Mouse (Mus musculus): Measurements from ENCODE around the gene Omg. TPM values are rescaled to one million over a fixed set of nuclear protein-coding genes. Genes with fewer than 3 reads are reported as not detected.

The Omg gene
- 0.32 and 0.56 TPM in 2 replicates for polyA plus RNA-seq (2014; fragmentation: Nextera tagmentation; extraction: Ambion mirVana)

GRCm38 (mm10) chr11:79503845-79504244 is at the start of gene Omg:
Gene Omg (minus strand): TSS chr11:79504084.
- H3K9ac ChIP-seq (ENCODE audit: low read depth, low read length) = no peak within 1 kb of the TSS
- 0 out of 2 replicates have a peak, but pooled peaks cover 3% of the 10 kb centered on the region for H3K36me3 ChIP-seq (ENCODE audit: control insufficient read depth, insufficient read depth, low read length)
- ATAC-seq (ENCODE audit: low read depth) = no peak
- H3K27me3 ChIP-seq (replicated peaks; ENCODE audit: control insufficient read depth, insufficient read depth, low read length) = no peaks in the 10 kb centered on the region
- no peak for DNase-seq (ENCODE audit: low spot score)
- 57% methylated on average over 8 of the region's 8 CpGs for WGBS
- H3K9me3 ChIP-seq (ENCODE audit: control insufficient read depth, low read length) = no peaks in the 10 kb centered on the region
- H3K27ac ChIP-seq (replicated peaks; ENCODE audit: low read depth, low read length) = no peak within 1 kb of the TSS
- H3K4me3 ChIP-seq (ENCODE audit: low read depth, low read length) = no peak within 1 kb of the TSS
- no peak within 1 kb of the TSS for H3K4me2 ChIP-seq (ENCODE audit: low read depth, low read length)
- no peaks in the 10 kb centered on the region for H3K4me1 ChIP-seq (ENCODE audit: control insufficient read depth, insufficient read depth, low read length)

DNA sequence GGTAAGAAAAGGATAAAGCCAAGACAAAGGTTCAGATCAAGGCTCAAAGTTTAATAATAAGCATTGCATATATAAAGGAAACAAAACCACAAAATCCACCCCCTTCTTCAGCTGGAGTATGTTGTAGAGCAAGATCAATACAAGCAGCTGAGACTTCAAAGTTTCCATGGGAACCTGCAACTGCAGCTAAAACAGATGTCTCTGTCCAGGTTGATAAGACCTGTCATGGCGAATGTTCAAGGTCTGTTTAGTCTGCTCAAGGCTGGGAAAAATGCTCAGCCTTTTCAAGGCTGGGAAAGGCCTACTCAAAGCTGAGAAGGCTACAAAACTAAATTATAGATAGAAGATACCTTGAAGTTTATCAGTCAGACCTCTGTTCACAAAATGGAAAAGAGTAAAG is 48.7 kb upstream of the Omg start:
- Histone ChIP-seq H3K9me3 (ENCODE audit: control insufficient read depth, low read length) (no peaks in the 10 kb centered on the region), H3K4me2 (ENCODE audit: low read depth, low read length) (no peak overlapping the region), H3K4me1 (ENCODE audit: control insufficient read depth, insufficient read depth, low read length) (no peaks in the 10 kb centered on the region), H3K4me3 (ENCODE audit: low read depth, low read length) (no peak overlapping the region), H3K36me3 (ENCODE audit: control insufficient read depth, insufficient read depth, low read length) (peaks cover 91% of the 10 kb centered on the region), H3K27ac (replicated peaks; ENCODE audit: low read depth, low read length) (no peak overlapping the region), H3K27me3 (replicated peaks; ENCODE audit: control insufficient read depth, insufficient read depth, low read length) (no peaks in the 10 kb centered on the region), H3K9ac (ENCODE audit: low read depth, low read length) (no peak overlapping the region; the same call in 1 of the 2 replicates)
- 70% methylated on average over 1 of the region's 1 CpGs for WGBS
- ATAC-seq (ENCODE audit: low read depth) = no peak
- DNase-seq (ENCODE audit: low spot score) = no peak

DNA sequence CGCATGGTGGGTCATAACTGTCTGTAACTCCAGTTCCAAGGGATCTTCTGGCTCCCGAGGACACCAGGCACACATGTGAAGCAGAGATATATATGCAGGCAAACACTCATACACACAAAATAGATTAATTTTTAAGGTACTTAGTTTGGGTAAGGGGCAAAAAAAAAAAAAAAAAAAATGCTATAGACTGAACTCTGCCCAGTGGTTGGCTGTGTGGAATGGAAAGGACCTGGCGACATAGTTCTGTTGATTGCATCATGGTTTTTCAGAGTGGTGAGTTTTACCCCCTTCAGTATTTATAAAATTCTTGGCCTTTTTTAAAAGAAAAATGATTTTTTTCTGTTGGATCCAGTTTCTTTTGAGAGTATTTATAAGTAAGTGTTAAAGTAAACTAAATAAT is 32.4 kb upstream of the Omg start:
- Histone ChIP-seq H3K27me3 (replicated peaks; ENCODE audit: control insufficient read depth, insufficient read depth, low read length) (no peaks in the 10 kb centered on the region), H3K4me1 (ENCODE audit: control insufficient read depth, insufficient read depth, low read length) (peaks cover 10% of the 10 kb centered on the region), H3K4me2 (ENCODE audit: low read depth, low read length) (no peak overlapping the region), H3K9ac (ENCODE audit: low read depth, low read length) (no peak overlapping the region), H3K9me3 (ENCODE audit: control insufficient read depth, low read length) (no peaks in the 10 kb centered on the region), H3K36me3 (ENCODE audit: control insufficient read depth, insufficient read depth, low read length) (peaks cover 52% of the 10 kb centered on the region), H3K27ac (replicated peaks; ENCODE audit: low read depth, low read length) (no peak overlapping the region), H3K4me3 (ENCODE audit: low read depth, low read length) (no peak overlapping the region)
- 93% methylated on average over 3 of the region's 3 CpGs for whole genome bisulfite sequencing
- DNase-seq (ENCODE audit: low spot score) (no peak), ATAC-seq (ENCODE audit: low read depth) (no peak)

DNA sequence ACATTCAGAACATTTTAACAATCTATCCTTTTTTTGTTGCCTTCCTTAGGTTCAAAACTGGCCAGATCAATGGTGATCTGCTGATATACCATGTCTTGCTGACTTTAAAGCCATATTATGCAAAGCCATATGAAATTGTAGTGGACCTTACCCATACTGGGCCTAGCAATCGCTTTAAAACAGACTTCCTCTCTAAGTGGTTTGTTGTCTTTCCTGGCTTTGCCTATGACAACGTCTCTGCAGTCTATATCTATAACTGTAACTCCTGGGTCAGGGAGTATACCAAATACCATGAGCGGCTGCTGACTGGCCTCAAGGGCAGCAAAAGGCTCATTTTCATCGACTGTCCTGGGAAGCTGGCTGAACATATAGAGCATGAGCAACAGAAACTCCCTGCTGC is 31.7 kb upstream of the Omg start:
- WGBS = 87% methylated on average over 4 of the region's 4 CpGs
- Histone ChIP-seq H3K36me3 (ENCODE audit: control insufficient read depth, insufficient read depth, low read length) (peaks cover 48% of the 10 kb centered on the region), H3K27me3 (replicated peaks; ENCODE audit: control insufficient read depth, insufficient read depth, low read length) (no peaks in the 10 kb centered on the region), H3K4me1 (ENCODE audit: control insufficient read depth, insufficient read depth, low read length) (peaks cover 10% of the 10 kb centered on the region), H3K4me3 (ENCODE audit: low read depth, low read length) (no peak overlapping the region), H3K4me2 (ENCODE audit: low read depth, low read length) (no peak overlapping the region), H3K9ac (ENCODE audit: low read depth, low read length) (no peak overlapping the region), H3K27ac (replicated peaks; ENCODE audit: low read depth, low read length) (no peak overlapping the region), H3K9me3 (ENCODE audit: control insufficient read depth, low read length) (no peaks in the 10 kb centered on the region)
- no peak for ATAC-seq (ENCODE audit: low read depth)
- DNase-seq (ENCODE audit: low spot score) = no peak

DNA sequence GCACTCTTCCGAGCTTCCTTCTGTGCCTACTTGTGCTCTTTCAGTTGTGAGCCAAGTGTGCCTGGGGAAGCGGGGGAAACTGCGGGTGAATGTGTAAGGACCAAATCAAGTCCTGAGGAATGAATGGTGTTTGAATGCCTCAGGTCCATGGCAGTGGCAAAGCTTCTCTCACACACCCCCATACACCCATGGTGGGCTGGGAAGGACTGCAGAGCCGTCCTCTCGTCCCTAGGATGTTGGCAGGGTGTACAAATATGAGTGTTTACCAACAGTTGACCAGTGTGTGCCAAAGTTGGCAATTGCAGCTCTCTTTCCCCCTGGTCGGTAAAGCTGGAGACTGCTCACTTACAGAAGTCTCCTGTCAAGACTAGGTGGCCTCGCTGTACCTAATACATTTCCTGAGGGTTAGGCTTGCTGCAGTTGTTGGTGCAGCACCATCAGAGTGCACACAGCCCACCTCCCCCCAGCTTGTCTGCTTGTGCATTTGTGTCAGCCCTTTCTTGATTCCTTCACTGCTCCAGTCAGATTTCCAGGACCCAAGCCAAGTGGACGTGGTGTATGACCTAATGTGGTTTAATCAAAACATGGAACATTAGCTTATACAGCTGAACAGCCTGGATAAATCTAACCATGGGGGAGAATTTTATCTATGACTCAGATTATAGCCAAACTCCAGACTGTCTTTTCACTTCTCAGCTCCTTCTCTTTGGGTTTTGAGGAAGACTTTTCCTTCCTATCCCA is 30.2 kb upstream of the Omg start:
- Histone ChIP-seq H3K36me3 (ENCODE audit: control insufficient read depth, insufficient read depth, low read length) (peaks cover 42% of the 10 kb centered on the region), H3K4me1 (ENCODE audit: control insufficient read depth, insufficient read depth, low read length) (peaks cover 10% of the 10 kb centered on the region), H3K4me2 (ENCODE audit: low read depth, low read length) (no peak overlapping the region), H3K27me3 (replicated peaks; ENCODE audit: control insufficient read depth, insufficient read depth, low read length) (no peaks in the 10 kb centered on the region), H3K4me3 (ENCODE audit: low read depth, low read length) (no peak overlapping the region), H3K9ac (ENCODE audit: low read depth, low read length) (no peak overlapping the region), H3K9me3 (ENCODE audit: control insufficient read depth, low read length) (no peaks in the 10 kb centered on the region), H3K27ac (replicated peaks; ENCODE audit: low read depth, low read length) (peak overlapping the region; percentile 46; the same call in 1 of the 2 replicates)
- 72% methylated on average over 8 of the region's 8 CpGs for WGBS
- peak; percentile 65 for ATAC-seq (ENCODE audit: low read depth)
- peak; percentile 80 for DNase-seq (ENCODE audit: low spot score)

GRCm38 (mm10) chr11:79533311-79533710 is 29.4 kb upstream of the Omg start:
- Histone ChIP-seq H3K9ac (ENCODE audit: low read depth, low read length) (no peak overlapping the region), H3K27ac (replicated peaks; ENCODE audit: low read depth, low read length) (no peak overlapping the region), H3K4me3 (ENCODE audit: low read depth, low read length) (no peak overlapping the region), H3K4me1 (ENCODE audit: control insufficient read depth, insufficient read depth, low read length) (peaks cover 10% of the 10 kb centered on the region), H3K27me3 (replicated peaks; ENCODE audit: control insufficient read depth, insufficient read depth, low read length) (no peaks in the 10 kb centered on the region), H3K4me2 (ENCODE audit: low read depth, low read length) (no peak overlapping the region), H3K9me3 (ENCODE audit: control insufficient read depth, low read length) (no peaks in the 10 kb centered on the region), H3K36me3 (ENCODE audit: control insufficient read depth, insufficient read depth, low read length) (peaks cover 46% of the 10 kb centered on the region)
- no peak for ATAC-seq (ENCODE audit: low read depth)
- WGBS = 81% methylated on average over 6 of the region's 6 CpGs
- no peak for DNase-seq (ENCODE audit: low spot score)

DNA sequence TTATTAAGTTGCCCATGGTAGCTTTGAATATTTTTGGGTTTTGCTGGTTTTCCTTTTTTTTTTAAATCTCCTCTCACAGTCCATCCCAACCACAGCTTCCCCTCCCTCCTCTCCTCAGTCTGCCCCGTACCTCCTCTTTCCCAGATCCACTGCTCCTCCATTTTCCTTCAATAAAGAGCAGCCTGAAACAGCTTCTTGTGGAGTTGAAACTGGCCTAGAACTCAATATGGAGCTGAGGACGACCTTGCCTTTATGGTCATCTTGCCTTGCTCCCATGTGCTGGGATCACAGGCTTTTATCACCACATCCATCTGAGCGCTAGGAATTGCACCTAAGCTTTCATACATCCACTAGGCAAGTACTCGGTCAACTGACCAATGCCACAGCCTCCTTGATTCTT is 27.6 kb upstream of the Omg start:
- Histone ChIP-seq H3K9ac (ENCODE audit: low read depth, low read length) (no peak overlapping the region), H3K4me3 (ENCODE audit: low read depth, low read length) (no peak overlapping the region), H3K27me3 (replicated peaks; ENCODE audit: control insufficient read depth, insufficient read depth, low read length) (no peaks in the 10 kb centered on the region), H3K9me3 (ENCODE audit: control insufficient read depth, low read length) (no peaks in the 10 kb centered on the region), H3K4me2 (ENCODE audit: low read depth, low read length) (no peak overlapping the region), H3K27ac (replicated peaks; ENCODE audit: low read depth, low read length) (no peak overlapping the region), H3K36me3 (ENCODE audit: control insufficient read depth, insufficient read depth, low read length) (peaks cover 35% of the 10 kb centered on the region), H3K4me1 (ENCODE audit: control insufficient read depth, insufficient read depth, low read length) (peaks cover 10% of the 10 kb centered on the region)
- ATAC-seq (ENCODE audit: low read depth) = no peak
- WGBS = 91% methylated on average over 4 of the region's 4 CpGs
- DNase-seq (ENCODE audit: low spot score) = no peak

- Histone ChIP-seq H3K27ac (replicated peaks; ENCODE audit: low read depth, low read length) (no peak overlapping the region), H3K4me2 (ENCODE audit: low read depth, low read length) (no peak overlapping the region), H3K27me3 (replicated peaks; ENCODE audit: control insufficient read depth, insufficient read depth, low read length) (no peaks in the 10 kb centered on the region), H3K9me3 (ENCODE audit: control insufficient read depth, low read length) (no peaks in the 10 kb centered on the region), H3K4me3 (ENCODE audit: low read depth, low read length) (no peak overlapping the region), H3K4me1 (ENCODE audit: control insufficient read depth, insufficient read depth, low read length) (peaks cover 10% of the 10 kb centered on the region), H3K36me3 (ENCODE audit: control insufficient read depth, insufficient read depth, low read length) (peaks cover 29% of the 10 kb centered on the region), H3K9ac (ENCODE audit: low read depth, low read length) (no peak overlapping the region)
- no peak for ATAC-seq (ENCODE audit: low read depth)
- no peak for DNase-seq (ENCODE audit: low spot score)
- 88% methylated on average over 11 of the region's 11 CpGs for WGBS
Measured at GRCm38 (mm10) chr11:79530774-79531173, 26.9 kb upstream of the Omg start.

GRCm38 (mm10) chr11:79530333-79530761 is 26.5 kb upstream of the Omg start, which contains the start of the genes Evi2 and Evi2a:
Gene Evi2 (minus strand): TSS chr11:79530589.
Gene Evi2a (minus strand): TSS chr11:79530609.
- Histone ChIP-seq H3K27me3 (replicated peaks; ENCODE audit: control insufficient read depth, insufficient read depth, low read length) (no peaks in the 10 kb centered on the region), H3K4me2 (ENCODE audit: low read depth, low read length) (no peak within 1 kb of the TSS), H3K27ac (replicated peaks; ENCODE audit: low read depth, low read length) (no peak within 1 kb of the TSS), H3K9ac (ENCODE audit: low read depth, low read length) (no peak within 1 kb of the TSS), H3K9me3 (ENCODE audit: control insufficient read depth, low read length) (no peaks in the 10 kb centered on the region), H3K4me1 (ENCODE audit: control insufficient read depth, insufficient read depth, low read length) (peaks cover 10% of the 10 kb centered on the region), H3K36me3 (ENCODE audit: control insufficient read depth, insufficient read depth, low read length) (peaks cover 27% of the 10 kb centered on the region; the same call in 1 of the 2 replicates), H3K4me3 (ENCODE audit: low read depth, low read length) (no peak within 1 kb of the TSS)
- ATAC-seq (ENCODE audit: low read depth) (no peak), DNase-seq (ENCODE audit: low spot score) (peak; percentile 35)
- 81% methylated on average over 7 of the region's 7 CpGs for WGBS
